Mouse (Mus musculus): Measurements from ENCODE around the gene Gpr84.

GRCm38 (mm10) chr15:103315979-103316776 is 5.8 kb upstream of the Gpr84 start:
- no peak for TF ChIP-seq CTCF (IDR thresholded peaks at IDR 0.05; ENCODE audit: low read depth)
- no peak for TF ChIP-seq EP300 (optimal IDR thresholded peaks at IDR 0.05)

All from stomach, postnatal 0 days (tissue).